Mouse (Mus musculus) MN1 (cell line): Measurements from ENCODE around the gene Farsb.
"Not testable (repeated sequence)": the region's sequence is repeated elsewhere in the genome, so short reads cannot be mapped to it uniquely, and the experiment has no call there.

Source experiments
- DNase-seq: peaks from one replicate; pipeline ENCODE4 v3.0.0-alpha.2; 2016; ENCODE audit warnings: low spot score

Farsb gene

GRCm38 (mm10) chr1:78488752-78489492 lies at the start of gene Farsb:
Gene Farsb, minus strand, starts transcription at chr1:78488897.
- DNase-seq, result peak; percentile 95

- DNase-seq, result no peak
These were observed 49.7 kb upstream of the Farsb start for GRCm38 (mm10) chr1:78538396-78538795.

GRCm38 (mm10) chr1:78537494-78538010 lies 48.9 kb upstream of the Farsb start:
- DNase-seq, result peak; percentile 83

- peak; percentile 84 for DNase-seq
These were observed 47.8 kb upstream of the Farsb start for GRCm38 (mm10) chr1:78536310-78537164.

GRCm38 (mm10) chr1:78534428-78535150 lies 45.9 kb upstream of the Farsb start:
- no peak for DNase-seq

GRCm38 (mm10) chr1:78532184-78532800 lies 43.6 kb upstream of the Farsb start:
- DNase-seq, result no peak

- DNase-seq, result no peak
These were observed 42.0 kb upstream of the Farsb start for GRCm38 (mm10) chr1:78530500-78531215.

GRCm38 (mm10) chr1:78529011-78529410 lies 40.3 kb upstream of the Farsb start:
- DNase-seq, result no peak

- no peak for DNase-seq
These were observed 39.7 kb upstream of the Farsb start for GRCm38 (mm10) chr1:78528356-78528755.

- peak; percentile 56 for DNase-seq
These were observed 36.6 kb upstream of the Farsb start for GRCm38 (mm10) chr1:78525189-78525886.

GRCm38 (mm10) chr1:78518907-78519306 lies 30.2 kb upstream of the Farsb start:
- DNase-seq, result no peak

- no peak for DNase-seq
These were observed 24.1 kb upstream of the Farsb start for GRCm38 (mm10) chr1:78512756-78513155.

GRCm38 (mm10) chr1:78511621-78512160 lies 23.0 kb upstream of the Farsb start, which contains the start of gene BC035947:
Gene BC035947, minus strand, starts transcription at chr1:78512158.
- no peak for DNase-seq

- no peak for DNase-seq
These were observed 22.2 kb upstream of the Farsb start, which contains the start of gene Mogat1 for GRCm38 (mm10) chr1:78510862-78511261. Gene Mogat1, plus strand, starts transcription at chr1:78510991.

GRCm38 (mm10) chr1:78507137-78507536 lies 18.4 kb upstream of the Farsb start:
- DNase-seq, result no peak

GRCm38 (mm10) chr1:78502527-78502926 lies 13.8 kb upstream of the Farsb start:
- no peak for DNase-seq

GRCm38 (mm10) chr1:78501856-78502255 lies 13.2 kb upstream of the Farsb start:
- not testable (repeated sequence) for DNase-seq

GRCm38 (mm10) chr1:78501036-78501435 lies 12.3 kb upstream of the Farsb start:
- no peak for DNase-seq

GRCm38 (mm10) chr1:78490143-78490542 lies 1.4 kb upstream of the Farsb start:
- no peak for DNase-seq

- no peak for DNase-seq
These were observed 308 bp downstream of the Farsb start for GRCm38 (mm10) chr1:78488427-78488751.
